Mouse (Mus musculus): Measurements from ENCODE around the gene Prtn3. TPM values are rescaled to one million over a fixed set of nuclear protein-coding genes. Genes with fewer than 3 reads are reported as not detected.

Gene Prtn3
- polyA plus RNA-seq, 1 experiment from 2014 or later = 15.1 TPM

DNA sequence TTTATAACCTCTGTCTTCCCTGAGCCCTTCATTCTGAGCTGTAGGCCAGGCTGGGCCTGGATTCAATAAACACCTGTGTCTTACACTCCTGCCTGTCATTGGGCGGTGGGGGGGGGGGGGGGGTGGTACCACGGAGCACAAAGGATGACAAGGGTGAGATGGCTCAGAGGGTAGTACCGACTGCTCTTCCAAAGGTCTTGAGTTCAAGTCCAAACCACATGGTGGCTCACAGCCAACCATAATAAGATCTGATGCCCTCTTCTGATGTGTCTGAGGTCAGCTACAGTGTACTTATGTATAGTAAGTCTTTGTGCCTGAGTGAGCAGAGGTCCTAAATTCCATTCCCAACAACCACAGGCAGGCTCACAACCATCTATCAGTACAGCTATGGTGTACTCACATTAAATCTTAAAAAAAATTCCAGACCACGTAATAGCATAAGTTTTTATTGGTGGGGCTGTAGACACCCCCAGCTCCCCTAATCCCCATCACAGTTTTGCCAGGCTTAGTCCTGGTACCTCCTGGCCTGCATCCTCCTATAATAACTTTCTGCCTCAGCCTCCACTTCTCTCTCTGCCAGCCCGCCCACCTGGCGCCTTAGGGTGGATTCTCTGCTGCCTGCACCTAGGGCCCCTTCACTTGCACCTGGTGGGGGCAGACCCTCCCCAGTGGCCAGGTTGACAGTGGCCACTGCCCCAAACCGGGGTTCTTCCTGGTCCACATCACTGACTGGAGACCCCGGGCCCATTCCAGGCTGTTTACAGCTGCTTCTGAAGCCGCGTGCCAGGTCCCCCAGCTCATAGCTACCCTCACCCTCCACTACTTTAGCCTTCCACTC is 9.7 kb upstream of the Prtn3 start:
- Histone ChIP-seq H3K9me3 (no peaks in the 10 kb centered on the region), H3K4me3 (replicated peaks) (no peak overlapping the region), H3K4me2 (no peak overlapping the region), H3K27me3 (no peaks in the 10 kb centered on the region), H3K4me1 (replicated peaks) (peaks cover 31% of the 10 kb centered on the region), H3K36me3 (peaks cover 93% of the 10 kb centered on the region), H3K27ac (peak overlapping the region; percentile 56), H3K9ac (replicated peaks) (no peak overlapping the region)
- 45% methylated on average over 10 of the region's 10 CpGs for WGBS
- ATAC-seq (ENCODE audit: insufficient number of reproducible peaks, insufficient read depth, low FRiP score, low TSS enrichment, low read depth) = peak; percentile 4

DNA sequence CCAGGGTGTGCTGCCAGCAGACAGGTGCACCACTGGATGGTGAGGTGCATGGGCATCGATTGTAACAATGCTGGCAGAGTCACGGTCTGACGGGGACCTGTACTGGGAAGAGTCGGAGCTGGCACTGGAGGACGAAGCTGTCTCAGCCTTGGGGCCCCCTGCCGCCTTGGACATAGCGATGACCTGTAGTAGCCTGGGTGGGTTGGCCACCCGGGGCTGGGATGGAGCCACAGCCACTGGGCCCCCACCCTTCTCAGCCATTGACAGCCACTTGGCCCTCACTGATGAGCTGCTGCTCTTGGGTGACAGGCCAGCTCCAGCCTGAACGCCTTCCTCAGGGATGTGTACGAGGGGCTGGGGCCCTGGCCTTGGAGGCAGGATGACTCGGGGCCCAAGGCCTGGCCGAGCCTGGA is 9.1 kb upstream of the Prtn3 start:
- peaks cover 93% of the 10 kb centered on the region for H3K36me3 ChIP-seq
- no peak overlapping the region for H3K4me3 ChIP-seq (replicated peaks)
- H3K27ac ChIP-seq = peak overlapping the region; percentile 56; the same call in 1 of the 2 replicates
- H3K9ac ChIP-seq (replicated peaks) = no peak overlapping the region
- ATAC-seq (ENCODE audit: insufficient number of reproducible peaks, insufficient read depth, low FRiP score, low TSS enrichment, low read depth) = peak; percentile 13; the same call in 1 of the 2 replicates
- H3K4me1 ChIP-seq (replicated peaks) = peaks cover 31% of the 10 kb centered on the region
- H3K4me2 ChIP-seq = no peak overlapping the region
- no peaks in the 10 kb centered on the region for H3K9me3 ChIP-seq
- no peaks in the 10 kb centered on the region for H3K27me3 ChIP-seq
- 64% methylated on average over 12 of the region's 12 CpGs for WGBS

DNA sequence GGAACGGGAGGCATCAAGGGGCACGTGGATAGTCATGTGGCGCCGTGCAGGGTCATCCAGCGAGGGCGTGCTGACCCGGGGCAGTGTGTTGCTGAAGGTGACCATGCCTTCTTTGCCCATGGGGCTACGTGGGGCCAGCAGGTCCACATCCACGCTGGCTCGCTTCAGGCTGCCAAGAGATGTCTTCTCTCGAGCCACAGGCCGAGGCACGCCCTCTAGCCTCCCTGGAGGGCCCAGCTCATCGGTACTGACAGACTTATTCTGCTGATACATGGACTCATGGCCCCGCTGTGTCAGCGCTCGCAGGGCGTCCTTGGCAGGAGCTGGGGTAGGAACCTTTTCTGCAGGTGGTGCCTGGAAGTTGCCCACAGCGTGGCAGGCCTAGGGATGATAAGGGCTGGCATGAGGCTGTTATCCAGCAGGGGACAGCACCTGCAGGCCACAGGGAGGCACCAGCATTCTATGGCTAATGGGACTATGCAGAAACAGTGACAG is 8.4 kb upstream of the Prtn3 start:
- H3K9me3 ChIP-seq = no peaks in the 10 kb centered on the region
- 73% methylated on average over 19 of the region's 19 CpGs for WGBS
- H3K9ac ChIP-seq (replicated peaks) = no peak overlapping the region
- H3K36me3 ChIP-seq = peaks cover 90% of the 10 kb centered on the region
- no peak overlapping the region for H3K4me3 ChIP-seq (replicated peaks)
- ATAC-seq (ENCODE audit: insufficient number of reproducible peaks, insufficient read depth, low FRiP score, low TSS enrichment, low read depth) = no peak
- H3K27me3 ChIP-seq = no peaks in the 10 kb centered on the region
- no peak overlapping the region for H3K4me2 ChIP-seq
- H3K27ac ChIP-seq = 0 out of 2 replicates have a peak overlapping the region, but pooled peaks have one; percentile 56
- peaks cover 25% of the 10 kb centered on the region for H3K4me1 ChIP-seq (replicated peaks)

DNA sequence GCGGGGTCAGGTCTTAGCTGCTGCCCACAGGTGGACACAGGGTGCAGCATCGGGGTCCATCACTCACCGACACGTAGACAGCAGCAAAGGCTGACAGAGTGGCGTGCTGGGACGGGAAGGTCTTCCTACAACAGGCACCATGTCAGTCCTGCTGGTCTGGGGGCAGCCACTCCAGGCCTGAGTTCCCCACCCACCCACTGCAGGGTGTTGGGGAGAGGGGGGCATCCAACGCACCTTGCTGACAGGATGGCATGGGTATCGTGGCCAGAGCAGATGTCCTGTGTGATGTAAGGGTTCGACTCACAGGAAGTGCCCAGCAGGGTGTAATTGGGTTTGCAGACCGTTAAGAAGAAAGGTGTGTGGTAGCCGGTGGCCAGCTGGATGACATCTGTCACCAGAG is 7.7 kb upstream of the Prtn3 start:
- Histone ChIP-seq H3K36me3 (peaks cover 90% of the 10 kb centered on the region), H3K4me1 (replicated peaks) (peaks cover 23% of the 10 kb centered on the region), H3K9ac (replicated peaks) (no peak overlapping the region), H3K9me3 (no peaks in the 10 kb centered on the region), H3K4me3 (replicated peaks) (no peak overlapping the region), H3K4me2 (no peak overlapping the region), H3K27me3 (no peaks in the 10 kb centered on the region), H3K27ac (no peak overlapping the region)
- 65% methylated on average over 11 of the region's 11 CpGs for WGBS
- ATAC-seq (ENCODE audit: insufficient number of reproducible peaks, insufficient read depth, low FRiP score, low TSS enrichment, low read depth) = no peak

DNA sequence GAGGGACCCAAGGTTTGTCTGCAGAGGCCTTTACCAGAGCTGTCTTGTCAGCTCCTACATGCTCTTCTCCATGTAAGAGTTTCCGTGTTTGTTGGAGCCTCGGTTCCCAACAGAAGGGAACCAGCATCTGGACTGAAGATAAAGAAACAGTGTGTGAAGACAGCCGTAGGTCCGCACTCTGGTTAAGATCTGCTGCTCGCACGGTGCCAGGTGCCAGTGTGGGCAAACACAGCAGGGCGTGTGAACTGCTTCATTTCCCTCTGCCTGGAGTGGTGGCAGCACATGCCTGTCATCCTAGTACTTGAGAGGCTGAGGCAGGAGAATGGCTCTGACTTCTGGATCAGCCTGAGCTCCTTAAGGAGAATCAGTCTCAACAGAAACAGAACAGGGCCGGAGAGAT is 2.4 kb upstream of the Prtn3 start:
- Histone ChIP-seq H3K4me1 (replicated peaks) (peaks cover 32% of the 10 kb centered on the region), H3K4me3 (replicated peaks) (no peak overlapping the region), H3K9ac (replicated peaks) (no peak overlapping the region), H3K9me3 (no peaks in the 10 kb centered on the region), H3K36me3 (peaks cover 43% of the 10 kb centered on the region), H3K27me3 (no peaks in the 10 kb centered on the region), H3K27ac (no peak overlapping the region), H3K4me2 (peak overlapping the region; percentile 8; the same call in 1 of the 2 replicates)
- no peak for ATAC-seq (ENCODE audit: insufficient number of reproducible peaks, insufficient read depth, low FRiP score, low TSS enrichment, low read depth)
- 93% methylated on average over 8 of the region's 8 CpGs for WGBS

DNA sequence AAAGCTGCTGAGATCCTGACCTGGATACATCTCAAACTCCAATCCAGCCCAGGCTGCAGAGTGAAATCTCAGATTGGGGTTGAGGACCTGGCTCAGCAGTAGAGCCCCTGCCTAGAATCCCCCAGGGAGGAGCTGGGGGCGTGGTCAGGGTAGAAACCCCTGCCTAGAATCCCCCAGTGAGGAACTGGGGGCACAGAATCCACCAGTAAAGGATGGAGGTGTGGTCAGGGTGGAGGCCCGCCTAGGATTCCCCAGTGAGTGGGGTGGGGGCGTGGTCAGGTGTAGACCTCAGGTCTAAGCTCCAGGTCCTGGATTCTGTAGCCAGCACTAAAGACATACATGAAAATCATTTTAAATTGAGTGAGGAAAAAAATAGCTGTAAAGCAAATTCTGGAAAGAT is 1.4 kb upstream of the Prtn3 start:
- Histone ChIP-seq H3K4me1 (replicated peaks) (peaks cover 25% of the 10 kb centered on the region), H3K27ac (no peak overlapping the region), H3K4me3 (replicated peaks) (peak overlapping the region; percentile 74), H3K9ac (replicated peaks) (peak overlapping the region; percentile 94), H3K36me3 (peaks cover 35% of the 10 kb centered on the region), H3K27me3 (no peaks in the 10 kb centered on the region), H3K4me2 (peak overlapping the region; percentile 67), H3K9me3 (no peaks in the 10 kb centered on the region)
- no peak for ATAC-seq (ENCODE audit: insufficient number of reproducible peaks, insufficient read depth, low FRiP score, low TSS enrichment, low read depth)
- 44% methylated on average over 3 of the region's 3 CpGs for WGBS

DNA sequence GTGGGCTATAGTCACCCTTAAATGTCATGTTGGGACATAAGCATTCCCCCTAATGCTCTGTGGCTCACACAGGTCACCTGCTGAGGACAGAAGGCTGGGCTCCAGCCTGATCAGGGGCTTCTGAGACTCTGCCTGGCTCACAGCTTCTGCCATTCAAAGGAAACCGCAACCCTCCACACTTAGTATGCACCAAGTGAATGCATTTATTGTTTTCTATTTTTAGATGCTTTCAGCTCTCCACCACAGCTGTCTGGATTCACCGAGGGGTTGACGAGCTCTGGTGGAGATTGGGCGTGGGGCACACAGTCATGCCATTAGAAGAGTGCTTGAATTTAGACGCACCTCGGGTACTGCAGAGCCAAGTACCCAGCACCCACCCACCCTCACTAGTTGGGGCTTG is 963 bp upstream of the Prtn3 start:
- Histone ChIP-seq H3K9ac (replicated peaks) (peak overlapping the region; percentile 94), H3K27me3 (no peaks in the 10 kb centered on the region), H3K4me1 (replicated peaks) (peaks cover 25% of the 10 kb centered on the region), H3K4me3 (replicated peaks) (peak overlapping the region; percentile 74), H3K27ac (peak overlapping the region; percentile 90; the same call in 1 of the 2 replicates), H3K36me3 (peaks cover 33% of the 10 kb centered on the region), H3K9me3 (no peaks in the 10 kb centered on the region), H3K4me2 (peak overlapping the region; percentile 67)
- no peak for ATAC-seq (ENCODE audit: insufficient number of reproducible peaks, insufficient read depth, low FRiP score, low TSS enrichment, low read depth)
- 11% methylated on average over 6 of the region's 6 CpGs for WGBS

DNA sequence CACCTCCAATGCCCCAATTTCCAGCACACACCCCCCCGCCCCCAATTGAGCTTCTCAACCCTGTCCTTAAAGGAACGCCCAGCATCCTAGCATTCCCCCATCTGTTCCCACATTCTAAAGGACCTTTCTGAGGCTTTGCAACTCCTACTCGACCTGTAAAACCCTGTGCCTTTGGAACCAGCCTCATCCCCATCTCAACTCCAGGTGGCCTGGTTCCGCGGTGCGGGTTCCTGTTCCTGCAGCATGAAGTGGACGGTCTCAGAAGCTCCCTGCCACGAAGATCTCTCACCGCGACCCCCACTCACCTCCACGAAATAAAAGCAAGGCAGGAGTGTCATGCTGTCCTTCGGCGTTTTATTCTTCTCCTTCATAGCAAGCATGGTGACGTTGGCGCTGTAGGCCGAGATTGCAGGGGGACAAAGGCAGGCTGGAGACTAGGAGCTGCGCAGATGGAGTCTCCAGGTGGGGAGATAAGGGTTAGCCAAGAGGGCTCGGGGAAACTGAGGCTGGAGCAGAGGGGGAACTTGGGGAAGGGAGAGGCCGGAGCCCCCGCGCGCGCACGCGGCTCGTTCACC is 474 bp upstream of the Prtn3 start:
- ATAC-seq (ENCODE audit: insufficient number of reproducible peaks, insufficient read depth, low FRiP score, low TSS enrichment, low read depth) = no peak

DNA sequence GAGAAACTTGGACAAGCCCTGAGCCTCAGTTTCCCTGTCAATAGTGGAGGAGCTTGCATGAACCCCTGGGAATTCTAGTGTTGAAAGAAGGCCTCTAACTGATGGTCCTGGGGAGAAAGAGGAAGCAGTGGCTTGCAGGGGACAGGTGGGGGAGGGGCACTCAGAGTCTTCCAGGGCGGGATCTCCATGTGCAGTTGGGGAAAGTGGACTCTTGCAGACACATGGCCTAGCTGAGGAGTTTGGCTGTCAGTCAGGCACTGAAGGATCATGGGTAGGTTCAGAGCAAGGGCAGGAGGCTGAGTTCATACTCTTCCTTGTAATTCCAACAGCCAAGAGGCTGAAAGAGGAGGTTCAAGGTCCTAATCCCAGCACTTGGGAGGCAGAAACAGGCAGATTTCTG is 2.9 kb downstream of the Prtn3 start:
- no peak overlapping the region for H3K4me3 ChIP-seq (replicated peaks)
- H3K9me3 ChIP-seq = no peaks in the 10 kb centered on the region
- H3K36me3 ChIP-seq = no peaks in the 10 kb centered on the region; the same call in 1 of the 2 replicates
- no peak overlapping the region for H3K27ac ChIP-seq
- H3K4me1 ChIP-seq (replicated peaks) = peaks cover 40% of the 10 kb centered on the region
- ATAC-seq (ENCODE audit: insufficient number of reproducible peaks, insufficient read depth, low FRiP score, low TSS enrichment, low read depth) = no peak
- H3K4me2 ChIP-seq = no peak overlapping the region
- H3K27me3 ChIP-seq = peaks cover 18% of the 10 kb centered on the region
- H3K9ac ChIP-seq (replicated peaks) = no peak overlapping the region
- 47% methylated on average over 1 of the region's 1 CpGs for WGBS

More for the DNA sequence above, 474 bp upstream of the Prtn3 start:
- peak overlapping the region; percentile 67 for H3K4me2 ChIP-seq
- peak overlapping the region; percentile 74 for H3K4me3 ChIP-seq (replicated peaks)
- no peaks in the 10 kb centered on the region for H3K27me3 ChIP-seq
- peak overlapping the region; percentile 94 for H3K9ac ChIP-seq (replicated peaks)
- H3K4me1 ChIP-seq (replicated peaks) = peaks cover 25% of the 10 kb centered on the region
- H3K27ac ChIP-seq = peak overlapping the region; percentile 90
- 2% methylated on average over 26 of the region's 26 CpGs for WGBS
- no peaks in the 10 kb centered on the region for H3K9me3 ChIP-seq
- peaks cover 30% of the 10 kb centered on the region for H3K36me3 ChIP-seq

DNA sequence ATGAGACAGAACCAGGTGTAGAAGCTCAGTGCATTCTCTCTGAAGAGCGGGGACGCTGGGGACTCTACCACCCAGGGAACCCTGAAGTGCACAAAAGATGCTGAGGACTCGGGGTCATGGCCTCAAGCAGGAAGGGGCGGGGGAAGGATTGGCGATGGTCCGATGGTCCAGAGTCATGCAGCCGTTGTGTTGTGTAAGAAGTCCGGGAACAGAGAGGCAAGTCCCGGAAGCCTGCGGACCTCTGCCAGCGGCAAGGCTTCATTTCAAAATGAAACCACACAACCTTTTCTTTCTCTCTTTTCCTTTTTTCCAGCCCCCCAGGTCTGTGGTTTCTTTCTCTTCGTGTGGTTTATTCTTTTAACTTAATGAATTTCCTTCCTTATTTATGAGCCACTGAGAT is 3.5 kb downstream of the Prtn3 start:
- no peak overlapping the region for H3K9ac ChIP-seq (replicated peaks)
- ATAC-seq (ENCODE audit: insufficient number of reproducible peaks, insufficient read depth, low FRiP score, low TSS enrichment, low read depth) = no peak
- WGBS = 59% methylated on average over 12 of the region's 12 CpGs
- H3K9me3 ChIP-seq = no peaks in the 10 kb centered on the region
- H3K27me3 ChIP-seq = peaks cover 24% of the 10 kb centered on the region
- H3K4me3 ChIP-seq (replicated peaks) = no peak overlapping the region
- H3K27ac ChIP-seq = no peak overlapping the region
- H3K4me1 ChIP-seq (replicated peaks) = peaks cover 40% of the 10 kb centered on the region
- no peak overlapping the region for H3K4me2 ChIP-seq
- H3K36me3 ChIP-seq = no peaks in the 10 kb centered on the region

DNA sequence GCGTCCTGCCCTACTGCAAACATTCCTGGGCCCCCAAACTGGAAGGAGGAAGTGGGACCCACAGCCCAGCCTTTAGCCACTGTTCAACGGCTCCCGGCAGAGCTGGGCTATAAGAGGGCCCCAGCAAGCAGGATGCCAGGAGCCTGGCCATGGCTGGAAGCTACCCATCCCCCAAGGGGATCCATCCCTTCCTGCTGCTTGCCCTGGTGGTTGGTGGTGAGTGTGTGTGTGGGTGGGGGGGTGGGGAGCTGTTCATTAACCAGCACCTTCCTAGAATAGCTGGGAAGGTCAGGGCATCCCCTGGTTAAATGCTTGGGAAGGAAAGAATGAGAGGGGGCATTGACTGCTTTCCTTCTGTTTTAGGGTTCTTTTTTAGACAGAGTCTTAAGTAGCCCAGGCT is 5.3 kb downstream of the Prtn3 start:
- H3K4me2 ChIP-seq = no peak overlapping the region
- peaks cover 39% of the 10 kb centered on the region for H3K27me3 ChIP-seq
- WGBS = 36% methylated on average over 3 of the region's 3 CpGs
- H3K9me3 ChIP-seq = no peaks in the 10 kb centered on the region
- peaks cover 40% of the 10 kb centered on the region for H3K4me1 ChIP-seq (replicated peaks)
- H3K9ac ChIP-seq (replicated peaks) = no peak overlapping the region
- no peak for ATAC-seq (ENCODE audit: insufficient number of reproducible peaks, insufficient read depth, low FRiP score, low TSS enrichment, low read depth)
- no peaks in the 10 kb centered on the region for H3K36me3 ChIP-seq
- no peak overlapping the region for H3K27ac ChIP-seq
- H3K4me3 ChIP-seq (replicated peaks) = no peak overlapping the region

Measured in limb, embryonic 12.5 days (tissue).